Mouse (Mus musculus) heart, postnatal 36 days (tissue): ENCODE results near the gene Elf2. TPM values are rescaled to one million over a fixed set of nuclear protein-coding genes. Genes with fewer than 3 reads are reported as not detected.
"Not testable (repeated sequence)": the region's sequence is repeated elsewhere in the genome, so short reads cannot be mapped to it uniquely, and the experiment has no call there.

ENCODE experiments used
- DNase-seq, 2 experiments: peaks; one replicate each; pipeline ENCODE4 v3.0.0; 2021 to 2022
- intact Hi-C: fragments of 180-260 bp; cut with DNase I; formaldehyde crosslinking; loops from one replicate; pipeline ENCODE4 v1.15.1; 2025
- total RNA-seq, 2 experiments: library from RNA; stranded (reverse); gene quantifications; 2 replicates each; pipeline ENCODE4 v1.2.3; 2021

Gene Elf2
- total RNA-seq, 2 experiments from 2014 or later = 53.8 to 62.2 TPM

GRCm38 (mm10) chr3:51333950-51334349, 6.5 kb downstream of the Elf2 start:
- intact Hi-C loops = no loop called here
- DNase-seq = no peak

GRCm38 (mm10) chr3:51333234-51333889, 7.1 kb downstream of the Elf2 start:
- peak; percentile 39 to 45 for DNase-seq
- intact Hi-C loops = no loop called here

DNA sequence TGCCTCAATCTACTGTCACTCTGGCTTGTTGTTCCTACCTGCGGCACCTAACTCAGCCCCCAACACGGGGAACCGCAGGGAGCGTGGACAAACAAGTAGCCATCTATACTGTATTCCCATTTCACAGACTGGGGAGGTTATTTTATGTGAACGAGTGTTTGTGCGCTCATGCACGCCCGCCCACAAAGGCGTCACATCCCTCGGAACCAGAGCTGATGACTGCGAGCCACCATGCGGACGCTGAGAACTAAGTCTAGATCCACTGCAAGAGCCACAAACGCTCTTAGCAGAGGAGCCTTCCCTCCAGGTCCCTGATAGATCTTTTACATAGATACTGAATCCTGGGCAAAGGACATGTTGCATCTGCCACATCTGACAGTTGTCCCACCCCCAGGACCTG, 10.4 kb downstream of the Elf2 start:
- intact Hi-C loops = no loop called here
- DNase-seq = no peak

- no peak for DNase-seq
- intact Hi-C loops = no loop called here
Measured at GRCm38 (mm10) chr3:51328546-51328945, 11.9 kb downstream of the Elf2 start.

GRCm38 (mm10) chr3:51327817-51328216, 12.6 kb downstream of the Elf2 start:
- peak; percentile 33 to 38 for DNase-seq
- intact Hi-C loops = loop anchor here (2.0 kb wide), 1 partner anchor 13 kb away; the partner anchor contains the start of gene Elf2

DNA sequence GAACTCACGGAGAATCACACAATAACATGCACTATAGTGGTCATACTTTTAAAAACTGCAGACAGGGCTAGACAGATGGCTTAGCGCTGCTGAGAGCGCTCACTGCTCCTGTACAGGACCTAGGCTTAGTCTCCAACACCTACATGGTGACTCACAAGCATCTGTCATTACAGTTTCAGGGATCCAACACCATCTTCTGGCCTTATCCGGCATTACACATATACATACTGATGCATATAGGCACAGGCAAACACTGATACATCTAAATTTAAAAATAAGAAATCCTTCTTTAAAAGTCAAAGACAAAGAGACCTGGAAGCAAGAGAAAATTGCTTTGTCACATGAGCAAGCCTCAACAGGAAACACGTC, 13.1 kb downstream of the Elf2 start:
- intact Hi-C loops = loop anchor here (2.0 kb wide), 1 partner anchor 13 kb away; the partner anchor contains the start of gene Elf2
- DNase-seq = no peak

DNA sequence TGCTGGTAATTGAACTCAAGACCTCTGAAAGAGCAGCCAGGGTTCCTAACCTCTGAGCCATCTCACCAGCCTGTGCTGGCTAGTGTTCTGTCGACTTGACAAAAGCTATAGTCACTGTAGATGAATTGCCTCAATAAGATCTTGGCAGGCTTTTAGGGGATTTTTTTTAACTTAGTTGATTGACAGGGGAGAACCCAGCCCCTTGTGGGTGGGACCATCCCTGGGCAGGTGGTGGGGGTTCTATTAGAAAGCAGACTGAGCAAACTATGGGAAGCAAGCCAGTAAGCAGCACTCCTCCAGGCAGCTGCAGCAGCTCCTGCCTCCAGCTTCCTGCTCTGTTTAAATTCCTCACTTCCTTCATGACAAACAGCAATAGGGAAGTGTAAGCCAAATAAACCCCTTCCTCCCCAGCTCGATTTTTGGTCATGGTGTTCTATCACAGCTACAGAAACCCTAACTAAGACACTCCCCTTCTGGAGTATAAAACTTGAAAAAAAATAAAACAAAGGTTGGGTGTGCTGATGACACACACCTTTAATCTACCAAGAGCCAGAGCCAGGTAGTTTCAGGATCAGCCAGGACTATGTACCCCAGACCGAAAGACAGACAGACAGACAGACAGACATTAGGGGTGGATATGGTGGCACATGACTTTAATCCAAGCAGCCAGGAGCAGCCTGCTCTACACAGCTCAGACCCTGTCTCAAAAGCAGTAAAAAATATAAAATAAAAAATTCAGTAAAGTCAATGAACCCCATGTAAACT, 13.6 kb downstream of the Elf2 start:
- intact Hi-C loops = loop anchor here (2.0 kb wide), 1 partner anchor 14 kb away; the partner anchor contains the start of gene Elf2
- peak; percentile 30 to 37 for DNase-seq

DNA sequence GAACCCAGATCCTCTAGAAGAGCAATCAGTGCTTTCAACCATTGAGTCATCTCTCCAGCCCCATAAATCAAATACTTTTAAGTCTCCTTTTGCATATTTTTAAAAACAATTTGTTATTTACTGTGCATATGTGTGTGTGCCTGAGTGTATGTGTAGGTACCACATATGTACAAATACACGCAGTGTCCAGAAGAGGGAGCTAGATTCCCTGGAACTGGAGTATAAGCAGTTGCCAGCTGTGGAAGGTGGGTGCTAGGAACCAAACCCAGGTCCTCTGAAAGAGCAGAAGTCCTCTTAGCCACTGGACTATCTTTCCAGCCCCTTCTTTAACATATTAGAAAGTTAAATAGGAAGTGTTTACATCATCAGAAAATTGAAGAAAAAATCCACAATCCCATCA, 15.0 kb downstream of the Elf2 start:
- intact Hi-C loops = no loop called here
- DNase-seq = no peak

DNA sequence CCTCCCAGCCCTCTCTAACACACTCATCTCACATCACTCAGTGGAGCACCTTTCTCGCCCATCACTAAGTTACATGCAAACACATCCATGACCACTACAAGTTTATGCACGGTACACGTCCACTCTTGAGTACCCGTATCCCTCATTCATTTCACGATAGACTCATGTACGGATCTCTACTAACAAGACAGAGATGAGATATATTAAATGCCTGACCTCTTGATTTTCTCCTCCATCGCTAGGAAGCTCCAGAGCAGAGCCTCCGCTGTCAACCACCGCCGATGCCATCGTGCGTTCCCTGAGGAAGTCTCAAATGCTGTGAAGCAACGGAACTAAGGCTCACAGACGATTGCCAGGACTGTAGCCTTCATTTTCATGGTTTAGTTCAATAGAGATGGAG, 17.5 kb downstream of the Elf2 start:
- no peak for DNase-seq
- intact Hi-C loops = loop anchor here (1.0 kb wide), 1 partner anchor 12 kb away; no protein-coding TSS in a partner anchor

GRCm38 (mm10) chr3:51322326-51322725, 18.1 kb downstream of the Elf2 start:
- intact Hi-C loops = no loop called here

GRCm38 (mm10) chr3:51321141-51321540, 19.3 kb downstream of the Elf2 start:
- DNase-seq = no peak
- intact Hi-C loops = no loop called here

More at GRCm38 (mm10) chr3:51322326-51322725, 18.1 kb downstream of the Elf2 start:
- DNase-seq = no peak

- not testable (repeated sequence) for DNase-seq
- intact Hi-C loops = loop anchor here (2.0 kb wide), 1 partner anchor 33 kb away; no protein-coding TSS in a partner anchor
Measured at GRCm38 (mm10) chr3:51318053-51318452, 22.4 kb downstream of the Elf2 start.

- intact Hi-C loops = no loop called here
Measured at GRCm38 (mm10) chr3:51316876-51317275, 23.6 kb downstream of the Elf2 start.

GRCm38 (mm10) chr3:51311638-51312037, 28.8 kb downstream of the Elf2 start:
- intact Hi-C loops = loop anchor here (1.0 kb wide), 1 partner anchor 12 kb away; no protein-coding TSS in a partner anchor
- DNase-seq = no peak

More at GRCm38 (mm10) chr3:51316876-51317275, 23.6 kb downstream of the Elf2 start:
- no peak for DNase-seq

DNA sequence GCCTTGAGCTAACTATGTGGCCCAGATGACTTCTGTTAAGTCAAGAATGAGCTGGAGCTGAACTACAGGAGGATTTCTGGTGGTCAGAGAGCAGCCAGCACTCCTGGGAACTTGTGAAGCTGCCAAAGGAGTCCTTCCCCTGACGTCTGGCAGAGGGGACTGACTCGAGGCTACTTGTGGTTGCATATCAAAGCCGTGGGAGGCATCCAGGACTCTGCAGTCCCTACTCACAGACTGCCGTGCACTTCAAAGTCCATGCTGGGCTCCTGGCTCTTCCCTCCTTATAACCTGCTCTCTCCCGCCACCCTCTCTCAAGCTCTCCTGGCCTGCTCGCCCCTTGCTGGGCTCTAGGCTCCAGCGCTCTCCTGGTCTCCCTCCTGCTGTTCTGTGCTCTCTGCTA, 30.4 kb downstream of the Elf2 start:
- intact Hi-C loops = no loop called here
- peak in 1 of 2 experiments; percentile 25 for DNase-seq

GRCm38 (mm10) chr3:51306621-51307020, 33.8 kb downstream of the Elf2 start:
- intact Hi-C loops = no loop called here
- no peak for DNase-seq

DNA sequence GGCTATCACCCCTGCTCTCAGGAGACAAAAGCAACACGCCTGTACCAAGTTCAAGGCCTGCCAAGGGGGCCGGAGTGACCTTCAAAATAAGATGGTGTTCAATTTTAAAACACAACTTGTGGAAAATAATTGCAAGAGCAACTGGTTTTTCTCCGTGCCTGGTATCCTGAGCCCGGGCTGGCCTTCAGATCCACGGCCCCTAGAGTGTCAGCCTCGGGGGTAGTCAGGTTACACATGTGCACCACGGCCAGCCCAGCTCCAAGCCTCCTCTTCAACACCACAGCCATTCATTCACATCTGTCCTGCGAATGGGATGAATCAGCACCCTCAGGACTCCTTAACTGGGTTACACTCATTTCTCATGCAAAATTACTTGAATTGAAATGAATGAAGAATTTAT, 34.5 kb downstream of the Elf2 start:
- intact Hi-C loops = no loop called here
- no peak for DNase-seq

- no peak for DNase-seq
- intact Hi-C loops = no loop called here
Measured at GRCm38 (mm10) chr3:51302971-51303476, 37.4 kb downstream of the Elf2 start.

DNA sequence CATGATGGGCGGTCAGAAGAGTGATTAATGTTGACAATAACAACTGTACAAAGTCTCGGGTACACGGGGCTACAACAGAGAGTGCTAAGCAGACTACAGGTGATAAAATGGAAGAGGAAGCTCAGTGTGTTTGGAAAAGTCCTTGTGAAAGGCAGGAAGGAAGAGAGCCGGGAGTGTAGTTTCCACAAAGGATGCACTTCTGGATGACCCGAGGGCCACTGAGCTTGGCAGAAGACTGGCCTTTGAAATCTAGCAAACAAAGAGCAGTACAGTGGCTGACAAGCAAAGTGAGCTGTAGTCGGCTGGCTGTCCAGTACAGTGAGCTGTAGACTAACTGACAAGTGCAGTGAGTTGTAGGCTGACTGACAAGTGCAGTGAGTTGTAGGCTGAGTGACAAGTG, 38.9 kb downstream of the Elf2 start:
- no peak for DNase-seq
- intact Hi-C loops = no loop called here

GRCm38 (mm10) chr3:51296790-51297189, 43.7 kb downstream of the Elf2 start:
- intact Hi-C loops = no loop called here
- DNase-seq = no peak

DNA sequence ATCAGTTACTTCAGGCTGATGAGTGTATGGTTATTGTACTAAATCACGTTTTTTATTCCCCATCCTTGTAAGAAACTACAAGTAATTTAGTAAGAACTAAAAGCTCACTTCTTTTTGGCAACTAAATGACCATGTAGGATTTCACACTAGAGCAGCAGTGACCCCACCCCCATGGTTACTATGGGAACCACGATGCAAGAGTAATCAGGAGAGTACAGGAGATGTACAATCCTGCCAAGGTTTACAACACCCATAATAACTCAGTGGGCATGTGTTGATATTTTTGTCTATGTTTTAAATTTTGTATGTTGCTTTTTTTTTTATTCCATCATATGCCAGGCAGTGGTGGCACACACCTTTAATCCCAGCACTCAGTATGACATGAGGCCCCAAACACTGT, 45.2 kb downstream of the Elf2 start:
- DNase-seq = no peak
- intact Hi-C loops = no loop called here

- intact Hi-C loops = no loop called here
- DNase-seq = no peak
Measured at GRCm38 (mm10) chr3:51294251-51294650, 46.2 kb downstream of the Elf2 start.
